Mouse (Mus musculus) myocyte (in vitro differentiated cells): ENCODE measurements at regions not wholly inside any gene's neighbourhood (a gene's known extent, or its start where the extent isn't known, plus 50 kb on each side); places are given as distances from the start of the nearest gene placed in this dataset.

Source experiments
- CEBPB ChIP-seq: IDR thresholded peaks from 2 replicates; pipeline ENCODE4 v1.6.1; 2011; ENCODE audit warnings: mild to moderate bottlenecking, moderate library complexity; ENCODE audit not compliant: poor library complexity, insufficient read depth, severe bottlenecking
- E2F4 ChIP-seq: IDR thresholded peaks from one replicate; pipeline ENCODE4 v1.6.1; 2011; ENCODE audit warnings: mild to moderate bottlenecking, control low read depth, moderate library complexity; ENCODE audit not compliant: insufficient read depth
- MAX ChIP-seq: IDR thresholded peaks from one replicate; pipeline ENCODE4 v1.6.1; 2011; ENCODE audit warnings: low read depth, mild to moderate bottlenecking, control low read depth
- MYOD1 ChIP-seq, 3 experiments: IDR thresholded peaks; one replicate each; pipeline ENCODE4 v1.6.1; 2011; ENCODE audit warnings: control low read depth in 2 of 3, low read depth in 2 of 3, mild to moderate bottlenecking in 2 of 3, moderate library complexity in 1 of 3; ENCODE audit not compliant: insufficient read length in 2 of 3, control insufficient read depth in 1 of 3
- MYOG ChIP-seq, 3 experiments: IDR thresholded peaks; one replicate each; pipeline ENCODE4 v1.6.1; 2011; ENCODE audit warnings: control low read depth in 2 of 3, low read depth in 2 of 3, mild to moderate bottlenecking in 2 of 3; ENCODE audit not compliant: insufficient read length in 2 of 3, control insufficient read depth in 1 of 3, insufficient read depth in 1 of 3
- POLR2A ChIP-seq: IDR thresholded peaks from one replicate; pipeline ENCODE4 v1.6.1; 2011; ENCODE audit warnings: low read depth, mild to moderate bottlenecking, control low read depth, moderate library complexity; ENCODE audit not compliant: insufficient read length
- POLR2AphosphoS2 ChIP-seq: IDR thresholded peaks from one replicate; pipeline ENCODE4 v1.6.1; 2011; ENCODE audit warnings: low read depth, control low read depth; ENCODE audit not compliant: insufficient read length
- REST ChIP-seq: IDR thresholded peaks from one replicate; pipeline ENCODE4 v1.6.1; 2011; ENCODE audit warnings: mild to moderate bottlenecking, control low read depth, moderate library complexity; ENCODE audit not compliant: insufficient read depth, insufficient read length
- SRF ChIP-seq: IDR thresholded peaks from one replicate; pipeline ENCODE4 v1.6.1; 2011; ENCODE audit warnings: low read depth; ENCODE audit not compliant: control insufficient read depth, insufficient read length
- TCF12 ChIP-seq: IDR thresholded peaks from one replicate; pipeline ENCODE4 v1.6.1; 2011; ENCODE audit warnings: mild to moderate bottlenecking, control low read depth; ENCODE audit not compliant: poor library complexity, insufficient read depth, severe bottlenecking
- TCF3 ChIP-seq: IDR thresholded peaks from one replicate; pipeline ENCODE4 v1.6.1; 2011; ENCODE audit warnings: low read depth, control low read depth; ENCODE audit not compliant: insufficient read length
- USF1 ChIP-seq: IDR thresholded peaks from one replicate; pipeline ENCODE4 v1.6.1; 2011; ENCODE audit warnings: low read depth, mild to moderate bottlenecking, control low read depth, moderate library complexity

DNA sequence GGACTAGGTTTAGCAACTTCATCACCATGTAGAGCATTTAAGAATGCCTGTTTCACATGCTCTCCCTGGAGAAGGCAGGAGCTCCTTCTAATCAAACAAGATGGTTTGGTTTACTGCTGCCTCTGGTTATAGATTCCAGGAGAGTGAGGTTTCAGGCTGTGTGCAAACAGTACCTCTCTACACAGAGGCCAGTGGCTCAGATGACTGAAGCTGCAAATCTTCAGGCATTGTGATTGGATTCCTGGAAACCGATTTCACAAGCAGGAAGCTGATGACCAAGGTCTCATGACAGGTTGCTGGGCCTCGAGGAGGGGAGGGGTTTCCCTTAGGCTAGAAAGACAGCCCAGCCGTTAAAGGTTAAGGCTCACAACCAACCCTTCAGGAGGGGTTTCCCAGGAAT is 157.3 kb upstream of the Pkdcc start:
- TF ChIP-seq REST (no peak), E2F4 (no peak), POLR2A (no peak), MYOG (IDR thresholded peaks at IDR 0.05; ENCODE audit: control insufficient read depth in 1 of 3, insufficient read depth in 1 of 3, insufficient read length in 2 of 3, low read depth in 2 of 3) (no peak), MYOD1 (IDR thresholded peaks at IDR 0.05; ENCODE audit: control insufficient read depth in 1 of 3, insufficient read length in 2 of 3, low read depth in 2 of 3) (no peak), CEBPB (no peak), USF1 (no peak), TCF12 (no peak), MAX (no peak), SRF (no peak), TCF3 (no peak), POLR2AphosphoS2 (no peak)
